Mouse (Mus musculus): Measurements from ENCODE around the gene Deup1. TPM values are rescaled to one million over a fixed set of nuclear protein-coding genes. Genes with fewer than 3 reads are reported as not detected.

Gene Deup1
- 1.4 and 2.0 TPM in 2 replicates for polyA plus RNA-seq (2012; rRNA removed)

GRCm38 (mm10) chr9:15627785-15628287 lies at the start of gene Deup1:
TSS of gene Deup1 (minus strand) at chr9:15627933.

Other genes starting within 250 kb of the Deup1 start
- 5.8 and 6.6 TPM in 2 replicates for gene Smco4, start 134.5 kb downstream of the Deup1 start, polyA plus RNA-seq (2012; rRNA removed)
- 31.6 and 32.7 TPM in 2 replicates for gene Slc36a4, start 81.8 kb upstream of the Deup1 start, polyA plus RNA-seq (2012; rRNA removed)
- 0.04 TPM in 1 of 2 replicates, not detected in the other for gene Mtnr1b, start 246.6 kb upstream of the Deup1 start, polyA plus RNA-seq (2012; rRNA removed)

Measured in central nervous system, embryonic 18 days (tissue).